Mouse (Mus musculus) monocyte, adult 59 days (primary cell): ENCODE results near the gene 3110009E18Rik. TPM values are rescaled to one million over a fixed set of nuclear protein-coding genes. Genes with fewer than 3 reads are reported as not detected.

Source experiments
- total RNA-seq, 2 experiments: library from RNA; stranded (reverse); gene quantifications; one replicate each; pipeline ENCODE4 v1.2.4; 2023

Gene 3110009E18Rik
- total RNA-seq, result 10 to 100 TPM in 1 of 2 experiments, 1 to 10 TPM in 1; 9.7 to 12.7 TPM

GRCm38 (mm10) chr1:120120969-120121811, at the start of gene 3110009E18Rik, which contains the start of gene Dbi:
TSS of gene 3110009E18Rik (plus strand) at chr1:120121187.
TSS of gene Dbi (minus strand) at chr1:120121078.

GRCm38 (mm10) chr1:120073519-120074306, 47.3 kb upstream of the 3110009E18Rik start, which contains the start of gene Tmem37:
TSS of gene Tmem37 (minus strand) at chr1:120074074.

Other genes with a start within 250 kb of the 3110009E18Rik start
- 1 to 10 TPM; 1.0 to 1.1 TPM for gene Tmem177, start 208.0 kb upstream of the 3110009E18Rik start, total RNA-seq
- not detected for gene Cfap221, start 124.0 kb upstream of the 3110009E18Rik start, total RNA-seq
- gene Sctr, start 114.3 kb upstream of the 3110009E18Rik start, total RNA-seq, result not detected
- gene Tmem37, start 47.1 kb upstream of the 3110009E18Rik start, total RNA-seq, result 1 to 10 TPM; 9.7 to 9.8 TPM
- 100 to 1,000 TPM; 119 to 136 TPM for gene Dbi, start 109 bp upstream of the 3110009E18Rik start, total RNA-seq
- 10 to 100 TPM; 12.5 to 13.7 TPM for gene Steap3, start 151.5 kb downstream of the 3110009E18Rik start, total RNA-seq
- not detected for gene C1ql2, start 219.4 kb downstream of the 3110009E18Rik start, total RNA-seq